Mouse (Mus musculus) testis, adult 2 months (tissue): ENCODE results near the gene Gm5678.
A peak's percentile ranks its signal among the peaks of the same experiment; 100 is the strongest.

Experiments used
- CTCF ChIP-seq: fragments of 200-500 bp; IDR thresholded peaks from 2 replicates; pipeline ENCODE4 v1.5.1; 2012; ENCODE audit warnings: low read depth, mild to moderate bottlenecking, inconsistent platforms, low read length, moderate library complexity; ENCODE audit not compliant: control insufficient read depth, insufficient read depth, insufficient replicate concordance
- POLR2A ChIP-seq: fragments of 200-500 bp; IDR thresholded peaks from 2 replicates; pipeline ENCODE4 v1.6.1; 2012; ENCODE audit warnings: low read depth, mild to moderate bottlenecking, inconsistent platforms, low read length, moderate library complexity; ENCODE audit not compliant: control insufficient read depth

GRCm38 (mm10) chr16:93671064-93671463 is 43.2 kb downstream of the Gm5678 start:
- TF ChIP-seq POLR2A (no peak), CTCF (peak; percentile 10; the same call in 1 of the 2 replicates)
